Mouse (Mus musculus): Measurements from ENCODE around the gene Actr3b. TPM values are rescaled to one million over a fixed set of nuclear protein-coding genes. Genes with fewer than 3 reads are reported as not detected.

Actr3b gene
- polyA plus RNA-seq, 1 experiment: 1.7 TPM

DNA sequence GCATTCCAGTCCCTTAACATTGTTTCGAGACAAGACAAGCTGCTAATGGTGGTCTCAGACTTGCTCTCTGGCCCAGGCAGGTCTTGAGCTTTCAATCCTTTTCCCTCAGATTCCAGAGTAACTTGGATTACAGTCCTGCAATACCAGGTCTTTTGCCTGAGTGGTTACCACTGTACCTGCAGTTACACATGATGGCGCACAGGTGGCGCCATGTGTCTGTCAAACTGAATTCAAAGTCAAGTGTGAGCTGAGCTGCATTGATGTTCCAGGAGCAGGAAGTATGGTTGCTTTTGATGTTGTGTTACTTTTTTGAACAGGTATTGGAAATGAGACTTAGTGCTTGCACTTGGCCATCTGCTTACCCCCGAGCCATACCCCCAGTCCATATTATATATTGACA lies 79.6 kb downstream of the Actr3b start:
- DNase-seq: peak; percentile 48
- TF ChIP-seq POLR2A (IDR thresholded peaks at IDR 0.05; ENCODE audit: control insufficient read depth, extremely low read depth, insufficient read depth, low read length, poor library complexity): no peak
- no peak for TF ChIP-seq CTCF (IDR thresholded peaks at IDR 0.05; ENCODE audit: borderline replicate concordance, control insufficient read depth, extremely low read depth, insufficient read depth, low read length, poor library complexity)
- 32% methylated on average over 4 of the region's 4 CpGs for WGBS
- H3K27me3 ChIP-seq (ENCODE audit: control insufficient read depth, insufficient read depth, low read length): no peaks in the 10 kb centered on the region
- H3K27ac ChIP-seq (ENCODE audit: control insufficient read depth, insufficient read depth, low read length): no peak overlapping the region
- no peaks in the 10 kb centered on the region for H3K36me3 ChIP-seq (ENCODE audit: control insufficient read depth, insufficient read depth, low read length)
- H3K4me3 ChIP-seq (ENCODE audit: control insufficient read depth, insufficient read depth, low read length): no peak overlapping the region
- H3K4me1 ChIP-seq (replicated peaks; ENCODE audit: control insufficient read depth, insufficient read depth, low read length): no peaks in the 10 kb centered on the region

DNA sequence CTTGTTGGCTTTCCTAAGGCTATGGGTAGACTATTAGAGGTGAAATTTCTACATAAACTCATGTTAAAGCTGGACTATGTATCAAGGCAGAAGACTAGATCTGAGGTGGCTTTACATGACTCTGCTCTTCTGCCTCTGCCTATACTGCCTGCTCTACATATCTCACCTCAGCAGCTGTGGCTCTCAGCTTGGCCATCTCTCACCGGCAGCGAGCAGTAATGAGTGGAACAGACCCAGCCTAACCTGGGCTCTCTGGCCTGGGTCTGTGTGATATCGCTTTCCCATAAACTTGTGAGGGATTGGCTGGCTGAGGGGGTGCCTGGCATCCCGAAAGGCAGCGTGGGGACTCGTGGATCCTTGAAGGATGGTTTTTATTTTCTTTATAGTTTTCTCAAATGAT lies 86.8 kb downstream of the Actr3b start:
- 94% methylated on average over 6 of the region's 6 CpGs for WGBS
- TF ChIP-seq POLR2A (IDR thresholded peaks at IDR 0.05; ENCODE audit: control insufficient read depth, extremely low read depth, insufficient read depth, low read length, poor library complexity) (no peak), CTCF (IDR thresholded peaks at IDR 0.05; ENCODE audit: borderline replicate concordance, control insufficient read depth, extremely low read depth, insufficient read depth, low read length, poor library complexity) (no peak)

DNA sequence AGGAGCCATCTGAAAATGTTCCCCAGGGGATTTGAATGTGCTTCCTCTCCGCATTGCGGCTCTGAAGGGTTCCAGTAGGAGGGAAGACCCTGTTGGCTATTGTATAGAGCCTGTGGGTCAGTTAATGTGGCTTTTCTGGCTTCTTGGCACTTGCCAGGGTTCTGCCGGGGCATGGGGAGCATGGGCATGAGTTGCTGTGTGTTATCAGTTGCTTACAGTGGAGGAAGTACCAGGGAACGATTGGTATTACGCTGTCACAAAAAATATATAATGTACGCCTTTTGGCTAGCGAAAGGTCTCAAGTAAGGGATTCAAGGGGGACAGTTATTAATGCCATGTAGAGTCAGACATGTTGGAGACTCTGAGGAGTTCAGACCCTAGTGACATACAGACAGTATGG lies 87.4 kb downstream of the Actr3b start:
- Histone ChIP-seq H3K27me3 (ENCODE audit: control insufficient read depth, insufficient read depth, low read length) (no peaks in the 10 kb centered on the region), H3K27ac (ENCODE audit: control insufficient read depth, insufficient read depth, low read length) (no peak overlapping the region), H3K4me1 (replicated peaks; ENCODE audit: control insufficient read depth, insufficient read depth, low read length) (no peaks in the 10 kb centered on the region), H3K4me3 (ENCODE audit: control insufficient read depth, insufficient read depth, low read length) (no peak overlapping the region), H3K36me3 (ENCODE audit: control insufficient read depth, insufficient read depth, low read length) (no peaks in the 10 kb centered on the region)
- no peak for DNase-seq
- WGBS: 82% methylated on average over 7 of the region's 7 CpGs
- no peak for TF ChIP-seq CTCF (IDR thresholded peaks at IDR 0.05; ENCODE audit: borderline replicate concordance, control insufficient read depth, extremely low read depth, insufficient read depth, low read length, poor library complexity)
- no peak for TF ChIP-seq POLR2A (IDR thresholded peaks at IDR 0.05; ENCODE audit: control insufficient read depth, extremely low read depth, insufficient read depth, low read length, poor library complexity)

More for the DNA sequence above, 86.8 kb downstream of the Actr3b start:
- DNase-seq: no peak
- no peaks in the 10 kb centered on the region for H3K27me3 ChIP-seq (ENCODE audit: control insufficient read depth, insufficient read depth, low read length)
- no peak overlapping the region for H3K27ac ChIP-seq (ENCODE audit: control insufficient read depth, insufficient read depth, low read length)
- no peak overlapping the region for H3K4me3 ChIP-seq (ENCODE audit: control insufficient read depth, insufficient read depth, low read length)
- no peaks in the 10 kb centered on the region for H3K4me1 ChIP-seq (replicated peaks; ENCODE audit: control insufficient read depth, insufficient read depth, low read length)
- H3K36me3 ChIP-seq (ENCODE audit: control insufficient read depth, insufficient read depth, low read length): no peaks in the 10 kb centered on the region

DNA sequence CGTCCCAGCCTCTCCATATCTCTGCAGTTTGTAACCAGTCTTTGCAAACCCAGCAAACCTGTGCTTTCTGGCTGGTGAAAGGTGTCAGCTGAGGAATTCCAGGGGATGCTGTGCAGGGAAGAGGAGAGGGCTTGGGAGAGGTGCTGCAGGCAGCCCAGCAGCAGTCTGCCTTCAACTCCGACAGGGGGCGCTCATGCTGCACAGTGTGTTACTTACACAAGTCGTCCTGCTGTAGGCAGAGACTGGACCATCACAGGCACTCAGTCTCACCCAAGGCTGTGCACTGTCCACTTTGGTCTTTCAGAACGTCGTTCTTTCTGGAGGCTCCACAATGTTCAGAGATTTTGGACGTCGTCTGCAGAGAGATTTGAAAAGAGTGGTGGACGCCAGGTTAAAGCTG lies 88.3 kb downstream of the Actr3b start:
- TF ChIP-seq POLR2A (IDR thresholded peaks at IDR 0.05; ENCODE audit: control insufficient read depth, extremely low read depth, insufficient read depth, low read length, poor library complexity): no peak
- TF ChIP-seq CTCF (IDR thresholded peaks at IDR 0.05; ENCODE audit: borderline replicate concordance, control insufficient read depth, extremely low read depth, insufficient read depth, low read length, poor library complexity): no peak
- DNase-seq: peak; percentile 9
- WGBS: 63% methylated on average over 9 of the region's 9 CpGs
- H3K27ac ChIP-seq (ENCODE audit: control insufficient read depth, insufficient read depth, low read length): no peak overlapping the region
- H3K36me3 ChIP-seq (ENCODE audit: control insufficient read depth, insufficient read depth, low read length): no peaks in the 10 kb centered on the region
- no peaks in the 10 kb centered on the region for H3K4me1 ChIP-seq (replicated peaks; ENCODE audit: control insufficient read depth, insufficient read depth, low read length)
- H3K27me3 ChIP-seq (ENCODE audit: control insufficient read depth, insufficient read depth, low read length): no peaks in the 10 kb centered on the region
- no peak overlapping the region for H3K4me3 ChIP-seq (ENCODE audit: control insufficient read depth, insufficient read depth, low read length)

DNA sequence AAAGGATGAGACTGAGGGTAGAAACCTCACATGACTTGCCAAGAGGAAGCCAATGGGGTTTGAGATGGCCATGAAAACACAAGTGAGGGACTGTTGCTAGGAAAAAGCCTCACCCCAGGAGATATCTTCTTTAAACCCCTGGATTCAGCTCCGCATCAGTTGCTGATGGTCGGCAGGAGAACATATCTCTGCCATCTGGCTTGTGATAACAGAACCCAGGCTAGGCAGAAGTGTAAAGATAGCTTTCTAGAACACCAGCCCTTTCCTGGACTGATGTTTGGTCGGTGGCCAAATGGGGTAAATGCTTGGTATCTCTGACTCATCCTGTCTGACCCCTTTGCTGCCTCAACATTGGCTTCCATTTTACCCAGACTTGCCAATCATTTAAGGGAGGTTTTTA lies 106.4 kb downstream of the Actr3b start:
- no peak for TF ChIP-seq CTCF (IDR thresholded peaks at IDR 0.05; ENCODE audit: borderline replicate concordance, control insufficient read depth, extremely low read depth, insufficient read depth, low read length, poor library complexity)
- no peak for TF ChIP-seq POLR2A (IDR thresholded peaks at IDR 0.05; ENCODE audit: control insufficient read depth, extremely low read depth, insufficient read depth, low read length, poor library complexity)
- Histone ChIP-seq H3K27me3 (ENCODE audit: control insufficient read depth, insufficient read depth, low read length) (no peaks in the 10 kb centered on the region), H3K36me3 (ENCODE audit: control insufficient read depth, insufficient read depth, low read length) (no peaks in the 10 kb centered on the region), H3K4me3 (ENCODE audit: control insufficient read depth, insufficient read depth, low read length) (no peak overlapping the region), H3K4me1 (replicated peaks; ENCODE audit: control insufficient read depth, insufficient read depth, low read length) (no peaks in the 10 kb centered on the region), H3K27ac (ENCODE audit: control insufficient read depth, insufficient read depth, low read length) (no peak overlapping the region)
- WGBS: 80% methylated on average over 3 of the region's 3 CpGs
- DNase-seq: no peak

DNA sequence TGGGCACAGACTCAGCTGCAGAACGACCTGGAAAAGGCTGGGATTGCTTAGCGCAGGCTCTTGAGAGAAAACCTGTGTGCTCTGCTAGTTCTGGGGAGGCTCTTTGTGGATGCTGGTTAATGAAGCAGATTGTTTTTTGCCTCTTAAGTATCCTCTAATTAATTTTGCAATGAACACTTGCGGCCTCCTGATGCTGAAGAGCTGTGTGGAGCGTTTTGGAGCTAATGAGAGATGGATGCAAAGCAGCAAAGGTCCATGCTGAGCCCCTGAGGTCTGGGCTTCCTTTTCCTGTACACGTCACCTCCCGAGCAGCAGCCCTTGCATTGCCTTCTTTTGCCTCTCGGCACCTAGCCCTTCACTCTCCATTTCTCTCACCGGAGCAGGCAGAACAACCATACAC lies 110.1 kb downstream of the Actr3b start:
- no peak for DNase-seq
- Histone ChIP-seq H3K27ac (ENCODE audit: control insufficient read depth, insufficient read depth, low read length) (no peak overlapping the region), H3K4me3 (ENCODE audit: control insufficient read depth, insufficient read depth, low read length) (no peak overlapping the region), H3K36me3 (ENCODE audit: control insufficient read depth, insufficient read depth, low read length) (no peaks in the 10 kb centered on the region), H3K27me3 (ENCODE audit: control insufficient read depth, insufficient read depth, low read length) (no peaks in the 10 kb centered on the region), H3K4me1 (replicated peaks; ENCODE audit: control insufficient read depth, insufficient read depth, low read length) (no peaks in the 10 kb centered on the region)
- TF ChIP-seq POLR2A (IDR thresholded peaks at IDR 0.05; ENCODE audit: control insufficient read depth, extremely low read depth, insufficient read depth, low read length, poor library complexity) (no peak), CTCF (IDR thresholded peaks at IDR 0.05; ENCODE audit: borderline replicate concordance, control insufficient read depth, extremely low read depth, insufficient read depth, low read length, poor library complexity) (no peak)
- WGBS: 71% methylated on average over 8 of the region's 8 CpGs

DNA sequence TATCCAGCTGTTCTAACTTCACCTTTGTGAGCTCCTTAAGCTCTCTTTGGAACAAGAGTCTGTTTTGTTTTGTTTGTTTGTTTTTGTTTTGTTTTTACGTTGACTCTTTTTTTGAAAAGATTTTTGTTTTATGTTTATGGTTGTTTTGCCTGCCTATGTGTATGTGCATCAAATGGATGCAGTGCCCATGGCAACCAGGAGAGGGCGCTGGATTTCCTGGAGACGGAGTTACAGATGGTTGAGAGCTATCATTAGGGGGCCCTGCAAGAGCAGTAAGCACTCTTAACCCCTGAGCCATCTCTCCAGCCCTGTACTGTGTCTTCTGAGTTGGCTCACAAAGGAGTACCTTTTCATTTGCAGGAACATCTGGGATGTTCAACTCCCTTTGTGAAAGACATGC lies 110.8 kb downstream of the Actr3b start:
- 67% methylated on average over 3 of the region's 3 CpGs for WGBS

More for the DNA sequence above, 110.8 kb downstream of the Actr3b start:
- Histone ChIP-seq H3K27ac (ENCODE audit: control insufficient read depth, insufficient read depth, low read length) (no peak overlapping the region), H3K36me3 (ENCODE audit: control insufficient read depth, insufficient read depth, low read length) (no peaks in the 10 kb centered on the region), H3K4me1 (replicated peaks; ENCODE audit: control insufficient read depth, insufficient read depth, low read length) (no peaks in the 10 kb centered on the region), H3K4me3 (ENCODE audit: control insufficient read depth, insufficient read depth, low read length) (no peak overlapping the region), H3K27me3 (ENCODE audit: control insufficient read depth, insufficient read depth, low read length) (no peaks in the 10 kb centered on the region)
- no peak for TF ChIP-seq CTCF (IDR thresholded peaks at IDR 0.05; ENCODE audit: borderline replicate concordance, control insufficient read depth, extremely low read depth, insufficient read depth, low read length, poor library complexity)
- TF ChIP-seq POLR2A (IDR thresholded peaks at IDR 0.05; ENCODE audit: control insufficient read depth, extremely low read depth, insufficient read depth, low read length, poor library complexity): no peak
- no peak for DNase-seq
